Mouse (Mus musculus) neural tube, embryonic 11.5 days (tissue): ENCODE measurements around the gene Hmgb1. TPM values are rescaled to one million over a fixed set of nuclear protein-coding genes. Genes with fewer than 3 reads are reported as not detected.

Source experiments
- ATAC-seq: fragments of 200-750 bp; cut with Nextera tagmentation; 2 replicates; pipeline ENCODE4 v1.8.0; 2017; ENCODE audit warnings: moderate number of reproducible peaks, mild to moderate bottlenecking, moderate TSS enrichment, moderate library complexity; ENCODE audit not compliant: insufficient read depth, low FRiP score, low TSS enrichment
- DNase-seq: peaks from one replicate; pipeline ENCODE4 v3.0.0-alpha.2; 2015; ENCODE audit warnings: low spot score
- H3K27ac ChIP-seq: fragments of 300-500 bp; sonication (generic); 2 replicates; pipeline ENCODE4 v1.5.1; 2014; ENCODE audit warnings: low read depth, mild to moderate bottlenecking, low read length
- H3K27me3 ChIP-seq: fragments of 300-500 bp; sonication (generic); 2 replicates; pipeline ENCODE4 v1.6.1; 2014; ENCODE audit warnings: mild to moderate bottlenecking, low read length, mixed read lengths; ENCODE audit not compliant: control insufficient read depth, insufficient read depth
- H3K36me3 ChIP-seq: fragments of 300-500 bp; sonication (generic); 2 replicates; pipeline ENCODE4 v1.6.1; 2014; ENCODE audit warnings: mild to moderate bottlenecking, low read length, moderate library complexity, mixed read lengths; ENCODE audit not compliant: control insufficient read depth, insufficient read depth
- H3K4me1 ChIP-seq: fragments of 300-500 bp; sonication (generic); 2 replicates; pipeline ENCODE4 v1.6.1; 2014; ENCODE audit warnings: low read length, mixed read lengths; ENCODE audit not compliant: control insufficient read depth, insufficient read depth
- H3K4me2 ChIP-seq: fragments of 300-500 bp; sonication (generic); 2 replicates; pipeline ENCODE4 v1.6.1; 2014; ENCODE audit warnings: low read depth, mild to moderate bottlenecking, moderate library complexity
- H3K4me3 ChIP-seq: fragments of 300-500 bp; sonication (generic); 2 replicates; pipeline ENCODE4 v1.5.1; 2014; ENCODE audit warnings: low read depth, low read length
- H3K9ac ChIP-seq: fragments of 300-500 bp; sonication (generic); 2 replicates; pipeline ENCODE4 v1.6.1; 2014; ENCODE audit warnings: mild to moderate bottlenecking, low read length
- H3K9me3 ChIP-seq: fragments of 300-500 bp; sonication (generic); 2 replicates; pipeline ENCODE4 v1.6.1; 2016; ENCODE audit warnings: low read length; ENCODE audit not compliant: control insufficient read depth
- WGBS: fragments of 180-500 bp; shearing (Covaris S2); extraction: QIAGEN DNeasy Blood & Tissue Kit; methylation state at CpG from one replicate; pipeline ENCODE4 v1.1.7; 2014; 5-methylcytosine and 5-hydroxymethylcytosine counted together
- polyA plus RNA-seq: library from polyadenylated mRNA; unstranded; fragments of >200 nt; fragmentation: Nextera tagmentation; extraction: Ambion mirVana; gene quantifications from 2 replicates; pipeline ENCODE4 v1.2.1, GENCODE M21; 2014

Gene Hmgb1
- polyA plus RNA-seq, 1 experiment from 2014 or later = 1,783 TPM

DNA sequence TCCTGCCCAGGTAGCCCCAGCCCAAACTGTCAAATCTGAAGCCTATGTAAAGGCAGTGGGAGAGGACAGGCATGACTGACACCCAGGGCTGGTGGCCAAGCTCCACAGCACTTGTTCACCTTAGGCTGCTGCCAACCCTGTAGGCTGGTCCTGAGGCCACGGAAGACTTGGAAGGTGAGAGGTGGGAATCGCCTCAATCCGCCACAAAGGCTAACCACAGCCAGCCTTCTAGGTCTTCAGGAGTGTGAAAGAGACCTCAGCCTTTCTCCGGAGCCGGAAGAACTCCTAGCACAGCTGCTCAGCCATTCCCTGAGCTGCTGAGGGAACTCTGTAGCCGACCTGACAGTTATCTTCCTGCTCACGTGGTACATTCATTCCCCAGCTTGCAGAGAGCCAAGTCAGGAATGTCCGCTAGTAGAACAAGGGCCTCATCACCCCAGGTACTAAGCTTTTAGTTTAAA lies 116.8 kb downstream of the Hmgb1 start:
- no peak overlapping the region for H3K9ac ChIP-seq
- H3K9me3 ChIP-seq = no peaks in the 10 kb centered on the region
- no peak for DNase-seq
- no peaks in the 10 kb centered on the region for H3K4me1 ChIP-seq
- 76% methylated on average over 8 of the region's 8 CpGs for WGBS
- no peaks in the 10 kb centered on the region for H3K36me3 ChIP-seq
- H3K4me2 ChIP-seq = no peak overlapping the region
- no peak overlapping the region for H3K27ac ChIP-seq
- no peaks in the 10 kb centered on the region for H3K27me3 ChIP-seq
- H3K4me3 ChIP-seq = no peak overlapping the region
- no peak for ATAC-seq

DNA sequence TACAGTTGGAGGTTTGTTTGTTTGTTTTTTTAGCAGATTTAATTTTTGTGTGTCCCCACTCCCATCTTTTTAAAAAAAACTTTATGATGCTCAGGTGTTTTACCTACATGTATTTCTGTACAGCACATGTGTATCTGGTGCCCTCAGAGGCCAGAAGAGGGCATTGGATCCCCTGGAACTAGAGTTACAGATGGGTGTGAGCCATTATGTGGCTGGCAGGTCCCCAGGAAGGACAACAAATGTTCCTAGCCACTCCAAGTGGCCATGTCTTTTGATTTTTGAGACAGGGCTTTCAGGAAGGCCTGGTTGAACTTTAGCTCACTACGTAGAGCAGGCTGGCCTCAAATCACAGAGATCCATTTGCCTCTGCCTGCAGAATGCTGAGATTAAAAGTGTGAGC lies 121.5 kb downstream of the Hmgb1 start:
- ATAC-seq (no peak), DNase-seq (no peak)
- no peaks in the 10 kb centered on the region for H3K9me3 ChIP-seq
- no peak overlapping the region for H3K4me2 ChIP-seq
- no peaks in the 10 kb centered on the region for H3K27me3 ChIP-seq
- no peaks in the 10 kb centered on the region for H3K4me1 ChIP-seq
- H3K4me3 ChIP-seq = no peak overlapping the region
- 73% methylated on average over 1 of the region's 1 CpGs for WGBS
- no peak overlapping the region for H3K27ac ChIP-seq
- no peak overlapping the region for H3K9ac ChIP-seq
- no peaks in the 10 kb centered on the region for H3K36me3 ChIP-seq

DNA sequence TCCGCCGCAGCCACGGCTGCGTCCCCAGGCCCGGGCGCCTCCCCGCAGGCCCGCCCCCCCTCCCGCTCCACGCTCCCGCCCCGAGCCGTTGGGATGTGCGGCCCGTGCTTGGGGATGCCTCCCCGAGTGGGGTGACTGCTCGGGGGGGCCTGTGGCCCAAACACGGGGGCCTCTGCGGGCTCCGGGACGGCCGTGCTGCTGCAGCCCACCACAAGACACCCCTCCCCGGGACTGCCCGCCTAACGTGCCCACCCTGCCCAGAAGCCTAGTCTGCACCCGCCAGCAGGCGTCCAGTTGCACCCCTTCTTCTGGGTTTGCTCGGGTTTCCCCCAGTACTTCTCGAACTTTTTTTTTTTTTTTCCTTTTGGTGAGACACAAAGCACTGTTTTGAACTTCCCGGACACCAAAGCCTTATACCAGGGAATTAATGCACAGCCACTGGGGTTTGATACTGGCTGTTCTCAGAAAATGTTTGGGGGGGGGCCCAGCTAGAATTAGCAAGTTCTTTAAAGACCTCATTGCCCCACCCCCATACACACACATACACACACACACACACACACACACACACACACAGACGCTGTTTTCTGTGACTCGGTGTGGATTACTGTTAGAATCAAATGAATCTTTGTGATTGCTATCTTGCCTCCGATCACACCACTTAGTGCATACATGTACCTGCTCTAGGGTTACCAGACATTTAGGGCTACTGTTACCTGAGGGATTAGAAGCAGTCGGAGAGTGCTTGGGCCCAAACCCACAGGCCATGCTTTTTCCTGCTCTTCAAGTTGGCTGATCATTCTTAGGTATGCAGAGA lies 130.7 kb downstream of the Hmgb1 start:
- Histone ChIP-seq H3K4me3 (peak overlapping the region; percentile 91), H3K4me2 (peak overlapping the region; percentile 88), H3K4me1 (peaks cover 6% of the 10 kb centered on the region), H3K9ac (peak overlapping the region; percentile 100), H3K27me3 (no peaks in the 10 kb centered on the region), H3K27ac (peak overlapping the region; percentile 100), H3K9me3 (no peaks in the 10 kb centered on the region), H3K36me3 (no peaks in the 10 kb centered on the region)
- no peak for DNase-seq
- peak; percentile 58 for ATAC-seq
- WGBS = 5% methylated on average over 15 of the region's 34 CpGs

DNA sequence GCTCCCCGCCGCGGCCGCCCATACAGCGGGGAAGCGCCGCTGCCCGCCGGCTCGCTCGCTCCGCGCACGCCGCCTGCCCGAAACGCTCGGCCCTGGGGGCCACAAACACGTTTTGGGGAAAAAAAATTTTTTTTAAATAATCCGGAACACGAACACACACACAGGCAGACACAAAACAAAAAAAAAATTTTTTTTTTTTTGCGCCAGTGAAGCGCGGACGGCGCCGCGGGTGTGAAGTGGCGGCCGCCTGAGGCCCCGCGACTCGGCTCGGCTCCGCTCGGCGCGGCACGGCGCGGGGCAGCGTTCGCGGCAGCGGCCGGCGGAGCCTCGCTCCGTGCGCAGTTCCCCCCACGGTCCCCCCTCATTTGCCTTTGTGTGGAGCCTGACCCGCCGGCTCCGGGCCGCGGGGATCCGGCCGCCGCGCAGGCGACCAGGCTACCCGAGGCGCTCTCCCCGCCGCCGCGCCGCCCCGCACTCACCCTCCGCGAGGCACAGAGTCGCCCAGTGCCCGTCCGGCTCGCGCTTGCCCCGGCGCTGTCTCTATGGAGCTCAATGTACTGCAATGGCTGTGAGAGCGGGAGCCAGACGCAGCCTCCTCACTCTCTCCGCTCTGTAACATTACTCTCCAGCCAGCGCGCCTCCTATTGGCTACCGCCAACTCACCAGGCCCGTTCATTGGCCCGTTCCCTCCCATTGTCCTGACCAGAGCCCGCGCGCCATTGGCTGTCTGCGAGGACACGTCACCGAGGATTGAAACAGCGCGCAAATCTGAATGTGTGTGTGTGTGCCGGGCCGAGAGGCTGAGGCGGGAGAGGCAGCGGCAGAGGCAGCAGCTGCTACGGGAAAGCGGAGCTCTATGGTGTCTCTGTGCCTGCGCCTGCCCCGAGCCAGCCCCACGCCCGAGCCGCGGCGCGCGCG lies 131.6 kb downstream of the Hmgb1 start:
- Histone ChIP-seq H3K27me3 (no peaks in the 10 kb centered on the region), H3K36me3 (no peaks in the 10 kb centered on the region), H3K4me2 (peak overlapping the region; percentile 92), H3K9me3 (no peaks in the 10 kb centered on the region), H3K9ac (peak overlapping the region; percentile 100), H3K4me3 (peak overlapping the region; percentile 91), H3K27ac (peak overlapping the region; percentile 100), H3K4me1 (peaks cover 6% of the 10 kb centered on the region)
- under 1% methylated on average over 78 of the region's 110 CpGs for WGBS
- DNase-seq = peak; percentile 99
- peak; percentile 96 for ATAC-seq

DNA sequence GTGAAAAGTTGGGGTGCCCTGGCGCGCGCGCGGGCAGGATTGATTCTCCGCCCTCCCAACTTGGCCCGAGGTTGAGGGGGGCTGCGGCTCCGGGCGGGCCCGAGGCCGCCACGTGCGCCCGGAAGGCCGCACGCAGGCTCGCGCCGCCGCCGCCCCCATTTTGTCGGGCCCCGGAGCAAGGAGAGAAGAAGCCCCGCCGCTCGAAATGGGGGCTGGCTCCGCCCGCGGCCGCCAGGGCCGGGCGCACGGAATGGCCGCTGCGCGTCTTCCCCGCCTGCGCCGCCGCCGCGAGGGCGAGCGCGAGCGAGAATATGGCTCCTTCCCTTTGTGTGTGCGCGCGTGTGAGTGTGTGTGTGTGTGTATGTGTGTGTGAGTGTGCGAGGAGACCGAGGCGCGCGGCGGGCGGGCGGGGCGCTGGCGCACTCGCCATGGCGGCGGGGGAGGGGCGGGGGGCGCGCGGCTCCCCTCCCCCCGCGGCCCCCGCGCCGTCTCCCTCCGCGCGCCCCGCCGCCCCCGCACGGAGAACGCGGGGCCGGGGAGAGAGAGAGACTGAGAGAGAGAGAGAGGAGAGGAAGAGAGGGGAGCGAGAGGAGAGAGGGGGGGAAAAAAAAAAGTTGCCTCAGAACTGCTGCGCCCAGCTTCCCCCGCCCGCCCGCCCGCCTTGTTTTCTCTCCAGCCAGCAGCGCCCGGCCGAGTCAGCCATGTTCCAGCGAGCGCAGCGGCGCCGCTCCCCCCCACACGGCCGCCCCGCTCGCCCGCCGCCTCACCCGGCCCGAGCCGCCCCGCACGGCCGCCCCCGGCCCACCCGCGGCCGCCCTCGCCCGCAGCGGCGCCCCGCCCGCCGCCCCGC lies 132.5 kb downstream of the Hmgb1 start:
- 0% methylated on average over 53 of the region's 120 CpGs for WGBS
- Histone ChIP-seq H3K4me1 (peaks cover 6% of the 10 kb centered on the region), H3K4me2 (peak overlapping the region; percentile 92), H3K27ac (peak overlapping the region; percentile 100), H3K4me3 (peak overlapping the region; percentile 91), H3K9ac (peak overlapping the region; percentile 100), H3K36me3 (peaks cover 1% of the 10 kb centered on the region; the same call in 1 of the 2 replicates), H3K9me3 (no peaks in the 10 kb centered on the region), H3K27me3 (no peaks in the 10 kb centered on the region)
- peak; percentile 39 for ATAC-seq
- peak; percentile 87 for DNase-seq

DNA sequence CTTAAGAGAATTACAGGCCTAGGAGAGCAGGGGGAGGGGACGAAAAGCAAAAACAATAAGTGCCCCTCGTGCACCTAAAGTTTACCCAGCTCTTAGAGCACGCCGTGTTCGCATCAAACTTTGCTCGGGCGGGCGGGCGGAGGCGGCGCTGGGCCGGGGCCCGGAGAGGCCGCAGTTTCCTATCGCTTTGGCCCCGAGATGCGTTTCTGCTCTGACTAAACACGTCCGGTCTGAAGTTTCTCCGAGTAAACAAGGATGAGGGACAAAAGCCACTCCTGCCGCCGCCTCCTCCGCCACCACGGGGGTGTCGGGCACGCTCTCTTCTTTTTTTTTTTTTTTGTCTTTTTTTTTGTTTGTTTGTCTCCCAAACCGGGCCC lies 133.1 kb downstream of the Hmgb1 start:
- no peak for ATAC-seq
- WGBS = 0% methylated on average over 26 of the region's 27 CpGs
- DNase-seq = peak; percentile 31
- no peaks in the 10 kb centered on the region for H3K27me3 ChIP-seq
- no peaks in the 10 kb centered on the region for H3K9me3 ChIP-seq
- peaks cover 2% of the 10 kb centered on the region; the same call in 1 of the 2 replicates for H3K36me3 ChIP-seq
- peak overlapping the region; percentile 100 for H3K27ac ChIP-seq
- peak overlapping the region; percentile 100 for H3K9ac ChIP-seq
- peaks cover 6% of the 10 kb centered on the region for H3K4me1 ChIP-seq
- H3K4me2 ChIP-seq = peak overlapping the region; percentile 92
- peak overlapping the region; percentile 91 for H3K4me3 ChIP-seq

DNA sequence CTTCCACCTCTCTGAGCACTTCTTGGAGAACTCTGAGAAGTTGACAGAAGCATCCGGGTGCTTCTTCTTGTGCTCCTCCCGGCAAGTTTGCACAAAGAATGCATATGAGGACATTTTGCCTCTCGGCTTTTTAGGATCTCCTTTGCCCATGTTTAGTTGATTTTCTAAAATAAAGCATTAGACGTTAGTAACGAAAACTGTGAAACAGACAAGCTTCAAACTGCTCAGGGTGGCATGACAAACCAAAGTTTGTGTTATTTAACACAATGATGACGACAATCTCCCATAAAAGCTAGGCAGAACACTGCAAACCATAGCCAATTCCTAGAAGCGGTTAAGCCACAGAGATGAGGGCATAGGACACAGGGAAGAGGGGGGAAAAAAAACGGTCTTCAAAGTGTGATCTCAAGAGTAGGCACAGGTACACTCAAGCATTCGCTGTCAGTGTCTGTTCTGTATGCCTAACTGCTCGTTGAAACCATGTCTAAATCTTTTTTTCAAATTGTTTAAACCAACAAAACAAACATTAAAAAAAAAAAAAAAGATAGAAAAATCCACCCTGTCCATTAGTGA lies 133.6 kb downstream of the Hmgb1 start:
- Histone ChIP-seq H3K4me2 (peak overlapping the region; percentile 92), H3K36me3 (peaks cover 2% of the 10 kb centered on the region; the same call in 1 of the 2 replicates), H3K27me3 (no peaks in the 10 kb centered on the region), H3K9ac (peak overlapping the region; percentile 100), H3K4me1 (peaks cover 6% of the 10 kb centered on the region), H3K4me3 (peak overlapping the region; percentile 91), H3K27ac (no peak overlapping the region; the same call in 1 of the 2 replicates), H3K9me3 (no peaks in the 10 kb centered on the region)
- ATAC-seq (no peak), DNase-seq (no peak)
- WGBS = 34% methylated on average over 10 of the region's 10 CpGs

DNA sequence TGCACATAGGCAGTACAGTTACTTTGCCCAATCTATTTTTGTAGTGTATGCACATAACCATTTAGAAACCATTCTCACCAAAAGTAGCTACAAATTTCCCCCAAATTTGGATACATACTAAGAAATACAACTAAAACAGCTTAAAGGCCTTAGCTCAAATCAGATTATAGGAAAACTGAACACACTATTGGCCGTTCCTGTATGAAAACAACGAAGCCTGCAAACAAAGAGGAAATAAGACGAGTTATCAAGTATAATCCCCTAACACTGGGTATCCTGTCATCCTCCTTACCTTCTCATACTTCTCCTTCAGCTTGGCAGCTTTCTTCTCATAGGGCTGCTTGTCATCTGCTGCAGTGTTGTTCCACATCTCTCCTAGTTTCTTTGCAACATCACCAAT lies 134.9 kb downstream of the Hmgb1 start:
- 90% methylated on average over 3 of the region's 3 CpGs for WGBS
- Histone ChIP-seq H3K27me3 (no peaks in the 10 kb centered on the region), H3K9ac (no peak overlapping the region), H3K4me2 (no peak overlapping the region), H3K9me3 (no peaks in the 10 kb centered on the region), H3K4me1 (peaks cover 6% of the 10 kb centered on the region), H3K27ac (no peak overlapping the region), H3K4me3 (no peak overlapping the region), H3K36me3 (peaks cover 2% of the 10 kb centered on the region; the same call in 1 of the 2 replicates)
- DNase-seq (no peak), ATAC-seq (no peak)
